Mouse (Mus musculus): ENCODE measurements around the gene Ap1ar. TPM values are rescaled to one million over a fixed set of nuclear protein-coding genes. Genes with fewer than 3 reads are reported as not detected.
"Not testable (repeated sequence)": the region's sequence is repeated elsewhere in the genome, so short reads cannot be mapped to it uniquely, and the experiment has no call there.

Gene Ap1ar
- total RNA-seq, 1 experiment from 2014 or later: 30.3 TPM

- DNase-seq: no peak
Measured at GRCm38 (mm10) chr3:127795762-127796161, 41.6 kb downstream of the Ap1ar start.

GRCm38 (mm10) chr3:127793022-127793421, 44.3 kb downstream of the Ap1ar start:
- no peak for DNase-seq

GRCm38 (mm10) chr3:127791595-127792561, 45.4 kb downstream of the Ap1ar start:
- DNase-seq: no peak

- no peak for DNase-seq
Measured at GRCm38 (mm10) chr3:127791056-127791483, 46.3 kb downstream of the Ap1ar start.

GRCm38 (mm10) chr3:127790234-127791055, 46.9 kb downstream of the Ap1ar start:
- DNase-seq: peak; percentile 62

- DNase-seq: peak; percentile 81
Measured at GRCm38 (mm10) chr3:127789500-127790191, 47.7 kb downstream of the Ap1ar start, which contains the start of gene Tifa. Gene Tifa, plus strand, starts transcription at chr3:127789805.

- DNase-seq: no peak
Measured at GRCm38 (mm10) chr3:127788919-127789318, 48.4 kb downstream of the Ap1ar start.

- peak; percentile 13 for DNase-seq
Measured at GRCm38 (mm10) chr3:127788038-127788437, 49.3 kb downstream of the Ap1ar start.

- DNase-seq: no peak
Measured at GRCm38 (mm10) chr3:127787032-127787431, 50.3 kb downstream of the Ap1ar start.

GRCm38 (mm10) chr3:127783680-127784079, 53.6 kb downstream of the Ap1ar start:
- not testable (repeated sequence) for DNase-seq

GRCm38 (mm10) chr3:127782921-127783320, 54.4 kb downstream of the Ap1ar start:
- no peak for DNase-seq

- DNase-seq: peak; percentile 22
Measured at GRCm38 (mm10) chr3:127780921-127781320, 56.4 kb downstream of the Ap1ar start.

- peak; percentile 79 for DNase-seq
Measured at GRCm38 (mm10) chr3:127780021-127780644, 57.2 kb downstream of the Ap1ar start, which contains the start of gene Alpk1. Gene Alpk1, minus strand, starts transcription at chr3:127780527.

GRCm38 (mm10) chr3:127769146-127769545, 68.2 kb downstream of the Ap1ar start:
- DNase-seq: no peak

- DNase-seq: no peak
Measured at GRCm38 (mm10) chr3:127765971-127766370, 71.4 kb downstream of the Ap1ar start.

- peak; percentile 38 for DNase-seq
Measured at GRCm38 (mm10) chr3:127764541-127764940, 72.8 kb downstream of the Ap1ar start.

- DNase-seq: peak; percentile 88
Measured at GRCm38 (mm10) chr3:127763076-127763612, 74.2 kb downstream of the Ap1ar start.

GRCm38 (mm10) chr3:127762403-127762802, 74.9 kb downstream of the Ap1ar start:
- DNase-seq: no peak

GRCm38 (mm10) chr3:127759212-127759611, 78.1 kb downstream of the Ap1ar start:
- DNase-seq: peak; percentile 58

GRCm38 (mm10) chr3:127758806-127759205, 78.5 kb downstream of the Ap1ar start:
- no peak for DNase-seq

- no peak for DNase-seq
Measured at GRCm38 (mm10) chr3:127757886-127758301, 79.4 kb downstream of the Ap1ar start.

All from adrenal gland, postnatal 14 days (tissue).